Mouse (Mus musculus): ENCODE measurements around the gene Pltp. TPM values are rescaled to one million over a fixed set of nuclear protein-coding genes. Genes with fewer than 3 reads are reported as not detected.
"Not testable (repeated sequence)": the region's sequence is repeated elsewhere in the genome, so short reads cannot be mapped to it uniquely, and the experiment has no call there.

Gene Pltp
- polyA plus RNA-seq, 1 experiment, result 277 TPM

DNA sequence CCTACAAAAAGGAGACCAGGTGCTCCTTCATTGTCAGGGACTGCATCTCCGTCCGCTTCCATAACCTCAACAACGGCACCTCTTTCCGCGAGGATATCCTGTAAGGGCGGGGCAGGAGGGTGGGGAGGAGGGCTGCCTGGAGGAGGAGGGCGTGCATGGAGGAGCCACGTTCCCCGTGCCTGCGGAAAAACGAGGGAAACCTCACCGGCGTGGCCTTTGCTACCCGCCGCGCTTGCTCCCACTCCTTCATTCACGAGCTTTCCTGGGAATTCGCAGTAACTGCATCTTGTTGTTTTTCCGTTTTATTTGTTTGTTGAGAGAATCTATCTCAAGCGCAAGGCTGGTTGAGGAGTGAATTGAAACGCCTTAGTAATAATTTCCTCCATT lies 52.2 kb downstream of the Pltp start:
- DNase-seq (ENCODE audit: low read depth), result no peak

DNA sequence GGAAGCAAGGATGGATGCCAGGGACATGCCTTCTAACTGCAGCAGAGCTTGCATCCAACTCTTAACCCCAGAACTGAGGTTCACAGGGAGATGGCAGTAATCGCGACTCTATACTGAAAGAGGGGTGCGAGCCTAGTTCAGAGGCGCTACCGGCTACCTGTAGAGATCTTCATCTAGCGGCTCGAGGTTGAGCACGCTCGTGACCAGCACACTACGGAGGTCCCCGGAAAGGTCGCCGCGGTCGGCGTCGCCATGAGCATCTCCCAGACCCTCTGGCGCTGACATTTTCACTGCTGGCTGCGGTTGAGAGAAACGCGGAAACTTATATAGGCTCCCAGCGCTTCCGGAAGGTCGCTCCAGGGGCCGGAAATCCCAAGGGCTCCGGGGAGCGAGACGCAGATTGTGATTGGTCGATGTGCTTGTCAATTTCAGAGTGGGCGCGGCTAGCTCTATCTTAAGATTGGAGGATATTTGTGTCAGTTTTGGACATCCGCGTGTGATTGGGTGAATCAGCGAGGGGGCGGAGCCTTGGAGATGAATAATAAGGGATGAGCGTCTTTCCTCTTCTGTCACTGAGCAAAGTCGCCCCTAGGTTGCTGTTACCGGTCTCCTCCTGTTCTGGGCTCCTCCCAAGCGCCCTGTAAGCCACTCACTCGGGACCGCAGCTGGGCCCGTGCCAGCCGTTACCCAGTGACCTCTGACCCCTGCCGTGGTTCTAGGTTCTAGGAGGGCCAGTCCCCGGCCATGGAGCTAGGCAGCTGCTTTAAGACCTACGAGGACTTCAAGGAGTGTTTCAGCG lies 52.8 kb downstream of the Pltp start, which contains the start of the genes Acot8 and Zswim3:
Gene Acot8, minus strand, starts transcription at position 350 of the 799 bp plus-strand sequence.
Gene Zswim3, plus strand, starts transcription at position 566 of the 799 bp plus-strand sequence.
- no peak for DNase-seq (ENCODE audit: low read depth)

DNA sequence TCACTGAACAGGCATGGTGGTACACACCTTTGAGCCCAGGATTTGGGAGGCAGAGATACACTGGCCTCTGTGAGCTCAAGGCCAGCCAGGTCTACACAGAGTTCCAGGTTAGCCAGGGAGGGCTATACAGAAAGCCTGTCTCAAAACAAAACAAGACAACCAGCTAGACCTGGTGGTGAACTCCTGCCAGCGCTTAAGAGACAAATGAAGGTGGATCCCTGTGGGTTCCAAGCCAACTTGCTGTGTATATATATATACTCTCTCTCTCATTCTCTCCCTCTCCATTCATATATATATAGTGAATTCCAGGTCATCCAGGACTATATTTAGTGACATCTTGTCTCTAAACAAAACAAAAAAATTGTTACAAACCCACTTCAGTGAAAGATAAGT lies 53.6 kb downstream of the Pltp start:
- DNase-seq (ENCODE audit: low read depth), result no peak

- DNase-seq (ENCODE audit: low read depth), result no peak
These were observed 54.1 kb downstream of the Pltp start for GRCm38 (mm10) chr2:164803201-164803920.

- no peak for DNase-seq (ENCODE audit: low read depth)
These were observed 57.1 kb downstream of the Pltp start for GRCm38 (mm10) chr2:164800252-164801004.

DNA sequence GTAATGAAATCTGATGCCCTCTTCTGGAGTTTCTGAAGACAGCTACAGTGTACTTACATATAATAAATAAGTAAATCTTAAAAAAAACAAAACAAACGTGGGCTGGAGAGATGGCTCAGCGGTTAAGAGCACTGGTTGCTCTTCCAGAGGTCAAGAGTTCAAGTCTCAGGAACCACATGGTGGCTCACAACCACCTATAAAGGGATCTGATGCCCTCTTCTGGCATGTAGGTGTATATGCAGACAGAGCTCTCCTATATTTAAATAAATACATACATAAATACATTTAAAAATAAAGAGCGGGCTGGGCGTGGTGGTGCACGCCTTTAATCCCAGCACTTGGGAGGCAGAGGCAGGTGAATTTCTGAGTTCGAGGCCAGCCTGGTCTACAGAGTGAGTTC lies 59.0 kb downstream of the Pltp start:
- not testable (repeated sequence) for DNase-seq (ENCODE audit: low read depth)

GRCm38 (mm10) chr2:164795868-164796267 lies 61.6 kb downstream of the Pltp start:
- DNase-seq (ENCODE audit: low read depth), result no peak

- no peak for DNase-seq (ENCODE audit: low read depth)
These were observed 63.2 kb downstream of the Pltp start for GRCm38 (mm10) chr2:164794293-164794692.

- no peak for DNase-seq (ENCODE audit: low read depth)
These were observed 63.7 kb downstream of the Pltp start for GRCm38 (mm10) chr2:164793772-164794171.

GRCm38 (mm10) chr2:164793236-164793635 lies 64.3 kb downstream of the Pltp start:
- no peak for DNase-seq (ENCODE audit: low read depth)

GRCm38 (mm10) chr2:164792400-164793190 lies 64.9 kb downstream of the Pltp start:
- DNase-seq (ENCODE audit: low read depth), result no peak

- DNase-seq (ENCODE audit: low read depth), result no peak
These were observed 65.7 kb downstream of the Pltp start for GRCm38 (mm10) chr2:164791841-164792261.

GRCm38 (mm10) chr2:164790451-164790850 lies 67.1 kb downstream of the Pltp start:
- no peak for DNase-seq (ENCODE audit: low read depth)

Other genes starting within 250 kb of the Pltp start
- gene Wfdc6b, start 244.2 kb downstream of the Pltp start, polyA plus RNA-seq (2012; rRNA removed), result 159 and 208 TPM in 2 replicates
- gene Wfdc8, start 244.1 kb downstream of the Pltp start, polyA plus RNA-seq (2012; rRNA removed), result 341 and 347 TPM in 2 replicates
- 238 and 428 TPM in 2 replicates for gene Wfdc16, start 218.9 kb downstream of the Pltp start, polyA plus RNA-seq (2012; rRNA removed)
- 5,228 and 5,435 TPM in 2 replicates for gene Wfdc10, start 201.7 kb downstream of the Pltp start, polyA plus RNA-seq (2012; rRNA removed)
- gene Wfdc9, start 201.1 kb downstream of the Pltp start, polyA plus RNA-seq (2012; rRNA removed), result 190 and 293 TPM in 2 replicates
- 6.6 and 15.6 TPM in 2 replicates for gene Wfdc11, start 183.6 kb downstream of the Pltp start, polyA plus RNA-seq (2012; rRNA removed)
- gene Wfdc13, start 172.6 kb downstream of the Pltp start, polyA plus RNA-seq (2012; rRNA removed), result 1,038 and 1,237 TPM in 2 replicates
- 272 and 330 TPM in 2 replicates for gene Spint4, start 159.2 kb downstream of the Pltp start, polyA plus RNA-seq (2012; rRNA removed)
- gene Spint5, start 142.4 kb downstream of the Pltp start, polyA plus RNA-seq (2012; rRNA removed), result 127 and 235 TPM in 2 replicates
- 11.1 and 11.3 TPM in 2 replicates for gene Wfdc3, start 111.8 kb downstream of the Pltp start, polyA plus RNA-seq (2012; rRNA removed)
- gene Dnttip1, start 111.7 kb downstream of the Pltp start, polyA plus RNA-seq (2012; rRNA removed), result 29.9 and 49.6 TPM in 2 replicates
- 8.5 and 11.8 TPM in 2 replicates for gene Ube2c, start 87.8 kb downstream of the Pltp start, polyA plus RNA-seq (2012; rRNA removed)
- gene Tnnc2, start 77.7 kb downstream of the Pltp start, polyA plus RNA-seq (2012; rRNA removed), result 17.6 and 20.6 TPM in 2 replicates
- 23.0 and 24.6 TPM in 2 replicates for gene Snx21, start 71.9 kb downstream of the Pltp start, polyA plus RNA-seq (2012; rRNA removed)
- gene Acot8, start 52.8 kb downstream of the Pltp start, polyA plus RNA-seq (2012; rRNA removed), result 31.4 and 31.5 TPM in 2 replicates
- gene Zswim3, start 52.6 kb downstream of the Pltp start, polyA plus RNA-seq (2012; rRNA removed), result 3.4 and 3.7 TPM in 2 replicates
- 10.5 and 11.8 TPM in 2 replicates for gene Zswim1, start 35.0 kb downstream of the Pltp start, polyA plus RNA-seq (2012; rRNA removed)
- gene Spata25, start 29.2 kb downstream of the Pltp start, polyA plus RNA-seq (2012; rRNA removed), result 0.46 and 0.70 TPM in 2 replicates
- gene Ctsa, start 24.8 kb downstream of the Pltp start, polyA plus RNA-seq (2012; rRNA removed), result 274 and 289 TPM in 2 replicates
- 5.9 and 7.4 TPM in 2 replicates for gene Neurl2, start 24.3 kb downstream of the Pltp start, polyA plus RNA-seq (2012; rRNA removed)
- 32.0 and 33.9 TPM in 2 replicates for gene Pcif1, start 21.6 kb upstream of the Pltp start, polyA plus RNA-seq (2012; rRNA removed)
- 20.6 and 21.7 TPM in 2 replicates for gene Zfp335, start 54.0 kb upstream of the Pltp start, polyA plus RNA-seq (2012; rRNA removed)
- gene Mmp9, start 83.1 kb upstream of the Pltp start, polyA plus RNA-seq (2012; rRNA removed), result 7.0 and 9.7 TPM in 2 replicates
- 1.7 and 2.0 TPM in 2 replicates for gene Slc12a5, start 103.1 kb upstream of the Pltp start, polyA plus RNA-seq (2012; rRNA removed)
- 22.9 and 23.8 TPM in 2 replicates for gene Ncoa5, start 177.2 kb upstream of the Pltp start, polyA plus RNA-seq (2012; rRNA removed)
- gene Cd40, start 197.9 kb upstream of the Pltp start, polyA plus RNA-seq (2012; rRNA removed), result 6.5 and 6.6 TPM in 2 replicates
- not detected in 2 replicates for gene 1700025C18Rik, start 233.0 kb upstream of the Pltp start, polyA plus RNA-seq (2012; rRNA removed)